Mouse (Mus musculus): ENCODE results near the gene Vmn2r19.

DNA sequence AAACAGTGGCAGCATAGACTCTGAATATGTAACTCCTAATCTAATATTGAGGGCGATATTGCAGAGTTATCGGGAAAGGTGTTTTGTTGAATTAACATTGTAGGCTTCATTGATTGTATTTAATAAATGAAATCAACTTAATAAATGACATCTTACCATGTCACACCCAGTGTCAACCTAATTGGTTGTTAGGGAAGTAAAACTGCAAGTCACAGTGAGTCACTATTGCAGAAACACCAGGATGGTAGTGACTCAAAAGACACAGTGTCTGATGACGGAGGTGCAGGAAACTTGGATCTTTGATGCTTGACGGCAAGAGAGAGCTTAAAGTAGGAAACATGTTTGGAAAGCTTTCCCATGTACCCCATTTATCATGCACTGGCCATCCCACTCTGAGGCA, 42.3 kb upstream of the Vmn2r19 start:
- TF ChIP-seq CTCF (IDR thresholded peaks at IDR 0.05; ENCODE audit: low read depth, low read length) (no peak), POLR2A (IDR thresholded peaks at IDR 0.05; ENCODE audit: insufficient read depth, low read length) (no peak)
